Mouse (Mus musculus) gastrocnemius, adult 18-20 months (tissue): ENCODE data around the gene Ugt1a10. TPM values are rescaled to one million over a fixed set of nuclear protein-coding genes. Genes with fewer than 3 reads are reported as not detected.

Experiments
- DNase-seq: peaks from one replicate; pipeline ENCODE4 v3.0.0; 2021; ENCODE audit warnings: low spot score
- total RNA-seq, 2 experiments: library from RNA; stranded (reverse); gene quantifications; 2 replicates each; pipeline ENCODE4 v1.2.3; 2021

The Ugt1a10 gene
- total RNA-seq, 2 experiments from 2014 or later: not detected

DNA sequence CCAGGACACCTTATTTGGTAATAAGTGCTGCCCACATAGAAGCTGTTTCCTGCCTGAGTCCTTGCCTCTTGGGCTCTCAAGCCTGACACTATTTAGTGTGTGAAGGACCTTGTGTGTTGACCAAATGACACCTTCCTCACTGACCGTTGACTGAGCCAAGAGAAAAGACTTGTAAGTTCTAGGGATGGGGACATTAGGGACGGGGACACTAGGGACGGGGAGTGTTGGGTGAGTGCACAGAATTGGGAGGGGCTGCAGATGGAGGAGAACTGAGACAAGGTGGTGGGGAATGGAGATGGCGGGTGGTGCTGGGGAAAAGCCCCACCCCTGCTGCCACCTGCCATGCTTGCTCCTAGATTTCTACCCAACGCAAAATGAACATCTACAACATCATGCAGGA is 174.8 kb downstream of the Ugt1a10 start:
- DNase-seq: no peak

DNA sequence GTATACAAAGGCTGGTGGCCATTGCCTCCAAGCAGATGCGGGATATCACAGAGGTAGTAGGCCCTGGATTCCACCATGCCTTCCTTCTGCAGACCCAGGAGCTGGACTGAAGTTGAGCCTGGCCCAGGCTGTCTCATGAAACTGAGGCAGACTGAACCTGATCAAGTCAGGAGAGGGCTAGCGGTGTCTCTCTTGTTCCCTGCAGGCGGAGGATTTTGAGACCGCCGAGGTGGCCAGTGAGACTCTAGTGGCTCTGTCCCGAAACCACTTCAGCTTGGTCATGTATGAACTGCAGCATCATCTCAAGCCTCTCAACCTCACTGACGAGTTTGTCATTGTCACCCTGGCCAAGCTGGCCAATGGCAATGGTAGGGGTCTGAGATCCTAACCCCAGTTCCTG is 175.2 kb downstream of the Ugt1a10 start:
- DNase-seq: no peak

DNA sequence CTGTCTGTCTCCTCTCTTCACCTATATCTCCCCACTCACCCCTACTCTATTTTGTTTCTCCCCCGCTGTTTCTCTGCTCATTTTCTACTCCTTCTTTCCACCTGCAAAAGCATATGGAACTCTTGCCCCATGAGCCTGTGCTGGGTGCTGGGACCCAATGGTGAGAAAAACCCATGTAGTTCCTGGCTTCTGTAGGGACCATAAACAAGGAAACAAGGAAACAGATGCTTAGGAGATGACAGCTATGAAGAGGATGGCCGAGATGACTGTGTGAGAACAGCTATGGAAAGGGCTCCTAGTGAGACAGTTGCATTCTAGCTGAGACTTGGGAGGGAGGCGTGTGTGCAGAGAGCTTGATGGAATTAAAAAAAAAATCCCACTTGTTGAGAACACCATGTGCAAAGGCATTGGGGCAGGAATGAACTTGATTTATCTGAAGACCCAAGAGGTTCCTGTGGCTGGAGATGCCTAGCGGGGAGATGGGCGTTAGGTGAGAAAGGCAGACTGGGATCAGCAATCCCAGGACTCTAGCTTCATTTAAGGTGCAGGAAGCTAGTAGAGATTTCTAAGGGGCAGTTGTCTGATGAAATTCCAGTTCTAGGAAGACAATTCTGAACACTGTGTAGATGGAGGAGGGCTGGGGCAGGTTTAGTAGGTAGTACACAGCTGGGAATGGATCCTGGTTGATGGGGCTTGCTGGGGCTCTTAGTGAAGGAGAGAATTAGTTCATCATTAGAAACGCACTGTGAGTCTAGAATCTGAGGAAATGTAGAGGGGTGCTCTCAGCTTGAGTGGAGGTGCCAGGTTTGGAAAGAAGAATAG is 176.0 kb downstream of the Ugt1a10 start:
- DNase-seq: no peak

DNA sequence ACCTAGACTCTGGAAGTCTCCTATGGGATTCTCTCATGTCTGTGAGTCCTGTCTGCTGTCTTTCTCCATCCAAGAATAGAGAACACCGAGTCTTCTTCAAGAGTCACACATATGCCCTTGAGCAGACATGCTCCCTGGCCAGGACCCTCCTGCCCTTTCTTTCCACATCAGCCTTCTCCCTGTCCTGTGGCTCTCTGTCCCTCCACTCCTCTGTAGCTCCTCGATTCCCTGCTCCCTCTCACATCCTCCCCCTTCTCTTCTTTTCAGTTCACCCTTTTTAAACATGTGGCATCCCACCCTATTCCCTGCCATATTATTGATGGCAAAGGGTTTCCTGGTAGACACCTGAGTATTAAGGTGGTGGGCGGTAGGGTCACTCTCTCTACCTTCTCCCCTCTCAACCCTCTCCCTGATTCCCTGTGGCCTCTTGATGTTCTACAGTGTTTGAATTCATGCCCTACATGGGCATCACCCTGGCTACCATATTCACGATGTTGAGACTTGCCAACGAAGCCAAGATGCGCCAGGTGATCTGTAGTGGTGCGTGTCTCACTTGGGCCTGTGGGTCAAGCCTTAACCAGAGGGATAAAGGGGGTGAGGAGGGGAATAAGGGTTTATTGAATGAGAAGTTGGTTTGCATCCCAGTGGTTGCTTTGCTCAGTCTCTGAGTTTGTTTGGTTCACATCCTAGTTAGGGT is 176.8 kb downstream of the Ugt1a10 start:
- DNase-seq: no peak

DNA sequence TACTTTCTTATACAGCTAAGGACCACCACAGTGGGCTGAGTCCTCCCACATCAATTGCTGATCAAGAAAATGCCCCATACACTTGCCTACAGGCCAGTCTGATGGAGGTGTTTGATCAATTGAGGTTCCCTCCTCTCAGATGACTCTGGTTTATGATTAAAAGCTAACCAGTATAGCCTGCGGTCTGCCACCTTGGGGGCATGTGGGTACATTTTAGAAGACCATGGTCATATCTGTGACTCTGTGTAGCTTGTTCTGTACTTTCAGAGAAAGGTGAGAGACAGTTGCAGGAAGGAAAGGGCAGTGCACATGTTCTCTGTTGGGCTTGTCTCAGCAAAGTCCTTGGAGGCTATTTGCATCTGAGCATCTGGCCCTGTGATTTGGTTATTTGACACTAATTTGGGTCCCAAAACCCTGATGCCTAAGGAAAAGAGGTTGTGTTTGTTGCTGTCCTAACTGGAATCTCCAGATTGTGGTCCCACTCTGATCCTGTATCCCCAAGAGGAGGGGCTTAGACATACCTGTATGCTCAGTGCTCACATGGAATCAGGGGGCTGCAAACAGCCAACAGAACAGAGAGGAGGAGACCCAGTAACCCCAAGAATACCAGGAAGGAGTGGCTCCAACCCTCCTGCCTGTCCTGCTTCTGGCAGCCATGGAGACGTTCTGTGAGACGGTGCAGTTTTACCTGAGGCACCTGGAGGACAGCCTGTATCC is 177.6 kb downstream of the Ugt1a10 start:
- DNase-seq: no peak

DNA sequence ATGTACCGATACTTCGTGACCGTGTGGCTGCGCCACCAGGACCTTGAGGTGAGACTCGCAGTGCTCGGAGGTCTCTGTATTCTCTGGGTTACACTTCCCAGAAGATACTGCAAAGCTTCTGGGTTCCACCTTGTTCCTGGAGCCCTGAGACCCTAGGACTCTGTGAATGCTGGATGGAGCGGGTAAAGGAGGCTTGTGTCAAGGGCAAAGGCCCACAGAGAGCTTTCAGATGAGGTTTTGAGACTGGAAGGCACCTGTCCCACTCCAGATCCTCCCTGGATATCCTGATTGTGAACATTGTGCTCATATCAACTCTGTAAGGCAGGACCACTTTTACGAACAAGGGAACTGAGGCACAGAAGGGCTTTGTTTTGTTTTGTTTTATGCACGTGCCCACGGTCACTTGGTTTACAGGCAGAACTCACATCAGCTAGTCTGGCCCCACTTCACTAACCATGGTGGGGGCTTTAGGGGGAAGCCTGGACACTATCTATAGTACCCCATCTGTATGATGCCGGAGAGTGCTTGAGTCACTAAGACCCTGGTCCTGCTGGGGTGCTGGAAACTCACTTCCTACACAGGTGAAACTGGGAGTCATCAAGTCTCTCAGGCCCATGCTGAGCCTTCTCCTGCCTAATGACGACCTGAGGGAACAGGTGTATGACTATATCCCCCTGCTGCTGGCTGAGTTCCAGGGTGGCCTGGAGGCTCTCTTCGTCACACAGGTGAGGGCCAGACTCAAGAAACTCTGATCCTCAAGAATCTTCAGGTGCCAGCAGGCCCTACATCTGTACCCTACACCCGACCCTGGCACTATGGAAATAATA is 178.4 kb downstream of the Ugt1a10 start:
- DNase-seq: no peak

DNA sequence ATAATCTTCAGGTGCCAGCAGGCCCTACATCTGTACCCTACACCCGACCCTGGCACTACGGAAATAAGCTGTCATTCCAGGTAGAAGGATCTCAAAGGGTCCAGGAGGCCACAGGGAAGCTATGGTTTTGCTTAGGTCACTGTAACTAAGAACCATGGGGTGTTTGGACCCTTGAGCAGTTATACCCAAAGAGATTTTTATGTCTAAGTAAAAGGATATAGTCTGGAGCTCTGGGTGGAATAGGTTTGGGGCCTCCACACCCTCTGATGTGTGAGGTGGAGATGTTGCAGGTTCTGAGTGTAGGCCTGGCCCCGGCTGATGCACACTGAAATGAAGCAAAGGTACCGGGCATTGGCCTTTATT is 179.0 kb downstream of the Ugt1a10 start:
- no peak for DNase-seq

DNA sequence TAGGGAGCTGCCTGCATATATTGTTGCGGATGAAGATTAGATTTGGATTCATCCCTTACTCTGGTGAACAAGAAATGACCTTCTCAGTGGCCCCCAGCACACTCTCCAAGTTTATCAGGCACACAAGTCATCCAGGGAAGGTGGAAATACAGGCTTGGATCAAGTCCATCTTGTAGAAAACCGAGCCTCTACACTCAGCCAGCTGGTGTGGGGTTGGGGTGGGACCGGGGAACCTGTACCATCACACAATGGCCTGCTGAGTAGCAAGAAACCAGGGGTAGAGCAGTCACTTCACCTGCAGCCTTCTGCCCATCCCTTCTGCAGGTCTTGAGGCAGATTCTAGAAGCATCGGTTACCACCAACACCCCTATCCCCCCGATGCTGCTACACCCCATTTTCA is 179.5 kb downstream of the Ugt1a10 start:
- no peak for DNase-seq

DNA sequence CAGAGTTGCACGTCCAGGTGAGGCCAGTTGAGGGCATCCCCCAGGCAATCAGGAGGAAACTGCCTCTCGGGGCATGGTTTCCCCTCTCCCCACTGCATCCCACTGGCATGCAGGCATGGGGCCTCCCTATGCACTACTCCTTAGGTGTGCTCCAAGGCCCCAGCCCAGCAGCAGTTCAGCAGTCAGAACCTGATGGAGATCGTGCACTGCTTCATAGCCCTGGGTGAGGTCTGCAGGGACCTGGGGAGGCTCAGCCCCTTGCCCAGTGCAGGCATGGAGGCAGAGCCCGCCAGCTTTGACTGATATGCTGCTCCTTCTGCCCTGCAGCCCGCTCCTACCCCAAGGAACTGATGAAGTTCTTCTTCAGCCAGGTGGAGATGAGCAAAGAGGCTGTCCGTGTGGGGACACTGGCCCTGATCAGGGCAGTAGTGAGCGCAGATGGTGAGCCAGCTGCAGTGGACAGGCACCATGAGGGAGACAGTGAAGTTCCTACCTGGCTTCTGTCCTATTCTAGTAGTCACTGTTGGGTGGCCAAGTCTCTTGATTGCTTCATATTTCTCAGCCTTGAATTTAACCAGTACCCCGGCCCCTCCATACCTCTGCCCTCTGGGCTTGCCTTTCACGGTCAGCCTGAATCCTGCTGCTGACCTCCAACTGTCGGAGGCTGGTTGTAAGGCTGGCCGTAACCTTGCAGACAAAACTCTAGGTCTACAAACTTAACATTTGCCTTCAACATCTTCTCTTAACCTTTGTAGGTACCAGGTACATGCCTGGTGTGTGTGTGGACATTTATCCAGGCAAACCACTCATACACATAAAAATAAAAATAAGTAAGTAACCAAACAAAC is 180.1 kb downstream of the Ugt1a10 start:
- DNase-seq: no peak

DNA sequence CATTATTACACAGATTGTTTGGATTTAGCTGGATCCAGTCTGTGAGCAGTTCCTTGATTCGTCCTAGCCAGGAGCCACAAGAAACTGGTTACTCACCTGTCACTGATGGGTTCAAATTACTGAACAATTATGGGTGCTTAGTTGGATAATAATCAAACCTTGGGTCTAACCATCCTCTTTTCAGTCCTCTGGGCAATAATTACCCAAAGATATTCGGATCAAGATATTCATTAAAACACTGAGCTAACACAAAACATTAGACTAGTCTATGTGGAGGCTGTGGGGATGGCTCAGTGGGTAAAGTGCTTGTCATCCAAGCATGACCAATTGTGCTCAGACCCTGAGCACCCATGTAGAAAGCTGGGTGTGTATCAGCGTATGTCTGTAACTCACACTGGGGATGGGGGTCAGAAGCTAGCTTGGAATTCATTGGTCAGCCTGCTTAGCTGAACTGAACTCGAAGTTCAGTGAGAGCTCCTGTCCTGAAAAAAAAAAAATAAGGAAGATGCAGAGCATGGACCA is 180.8 kb downstream of the Ugt1a10 start:
- DNase-seq: no peak

DNA sequence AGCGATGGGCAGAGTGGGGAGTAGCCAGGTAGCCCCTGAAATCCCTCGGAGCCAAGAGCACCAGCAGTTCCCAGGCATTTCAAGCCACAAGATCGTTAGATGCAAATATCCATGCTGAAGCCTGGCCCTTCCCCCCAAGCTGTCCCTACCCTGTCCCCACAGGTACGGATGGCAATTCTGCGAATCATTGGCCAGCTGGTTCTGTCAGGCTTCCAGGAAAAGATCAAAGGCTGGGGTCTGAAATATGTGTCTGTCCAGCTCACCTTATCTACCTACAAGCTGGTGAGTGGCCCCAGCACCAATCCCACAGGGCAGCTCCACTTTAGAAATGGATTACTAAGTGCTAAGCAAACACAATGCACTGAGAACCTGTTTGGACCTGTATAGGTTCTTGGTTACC is 182.1 kb downstream of the Ugt1a10 start:
- DNase-seq: no peak

DNA sequence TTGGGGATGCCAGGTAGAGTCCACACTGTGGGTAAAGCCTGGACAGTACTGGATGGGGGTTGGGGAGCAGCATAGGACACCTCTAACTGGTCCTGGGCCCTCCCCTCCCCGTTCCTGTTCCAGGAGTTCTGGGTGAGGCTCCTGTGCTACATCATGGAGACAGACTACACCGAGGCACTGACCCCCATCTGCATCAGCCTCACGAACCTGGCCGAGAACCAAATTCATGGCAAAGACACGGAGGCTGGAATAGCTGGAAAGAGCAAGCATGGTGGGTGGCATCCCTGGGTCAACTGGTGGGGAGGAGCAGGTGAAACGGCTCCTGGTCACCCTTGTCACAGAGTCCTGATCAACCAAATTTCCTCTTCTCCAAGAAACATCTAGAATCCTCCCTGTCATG is 183.6 kb downstream of the Ugt1a10 start:
- DNase-seq: no peak

DNA sequence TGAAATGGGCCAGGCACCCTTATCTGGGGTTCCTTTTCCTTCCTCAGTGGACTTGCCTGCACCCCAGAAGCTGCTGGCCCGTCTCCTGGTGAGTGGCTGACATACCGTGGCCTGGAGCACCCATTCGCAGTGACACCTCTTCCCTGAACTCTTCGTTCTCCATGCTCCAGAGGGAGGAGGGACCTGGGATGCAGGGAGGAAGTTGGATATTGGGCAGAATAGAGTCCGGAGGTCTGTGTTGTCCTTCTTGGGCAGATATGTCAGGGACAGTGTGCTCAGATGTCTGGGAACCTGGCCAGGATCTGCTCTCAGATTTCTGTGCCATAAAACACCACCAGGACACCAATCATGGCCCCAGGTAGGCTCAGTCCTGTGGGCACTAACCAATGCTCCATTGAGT is 184.9 kb downstream of the Ugt1a10 start:
- DNase-seq: no peak

DNA sequence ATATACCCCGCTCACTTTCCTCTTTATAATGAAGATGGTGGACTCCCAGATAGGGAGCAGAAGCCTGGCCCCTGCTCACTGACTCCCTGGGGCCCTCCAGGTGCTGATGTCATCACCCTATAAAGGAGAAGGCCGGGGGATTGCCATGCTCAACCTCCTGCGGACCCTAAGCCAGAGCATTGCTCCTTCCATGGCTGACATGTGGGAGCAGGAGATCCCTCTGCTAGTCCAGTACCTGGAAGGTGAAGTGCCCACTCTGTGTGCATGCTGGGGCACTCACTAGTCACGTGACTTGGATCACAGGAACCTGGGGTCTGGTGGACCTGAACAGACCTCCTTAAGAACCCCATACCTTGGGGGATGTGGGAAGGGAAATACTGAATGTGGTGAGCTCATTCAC is 185.4 kb downstream of the Ugt1a10 start:
- DNase-seq: no peak

DNA sequence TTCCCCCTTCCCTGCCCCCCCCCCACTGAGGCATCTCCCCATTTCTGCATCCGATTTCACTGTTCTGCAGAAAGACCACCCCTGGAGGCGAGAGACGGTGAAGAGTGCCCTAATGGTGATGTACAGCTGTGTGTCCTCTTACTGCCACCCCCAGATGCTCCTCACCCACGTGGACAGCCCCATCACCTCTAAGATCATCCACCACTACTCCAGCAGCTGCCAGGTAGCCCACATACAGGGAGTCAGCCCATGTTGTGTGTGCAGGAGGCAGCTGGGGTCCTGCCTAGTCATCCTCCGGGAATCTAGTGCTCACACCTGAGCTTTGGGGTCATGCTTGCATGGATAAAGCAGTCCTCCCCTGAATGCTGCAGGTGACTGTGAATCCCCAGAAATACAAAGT is 188.7 kb downstream of the Ugt1a10 start:
- no peak for DNase-seq

DNA sequence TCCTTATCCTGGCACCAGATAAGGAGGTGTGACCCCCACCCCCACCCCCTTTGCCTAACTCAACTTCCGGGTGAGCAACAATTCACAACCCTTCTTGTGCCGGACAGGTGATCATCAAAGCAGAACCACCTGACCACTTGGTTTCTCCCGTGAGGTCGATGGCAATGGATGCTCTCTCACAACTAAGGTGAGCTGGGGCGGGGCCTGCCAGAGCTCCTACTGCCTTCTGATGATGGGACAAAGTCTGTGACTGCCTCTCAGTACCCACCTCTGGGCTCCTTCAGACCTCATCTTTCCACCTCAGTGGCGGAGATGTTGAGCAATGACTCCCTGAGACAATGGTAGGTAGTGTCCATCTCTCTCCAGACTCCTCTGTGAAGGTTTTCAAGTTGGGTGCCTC is 190.7 kb downstream of the Ugt1a10 start:
- DNase-seq: no peak

DNA sequence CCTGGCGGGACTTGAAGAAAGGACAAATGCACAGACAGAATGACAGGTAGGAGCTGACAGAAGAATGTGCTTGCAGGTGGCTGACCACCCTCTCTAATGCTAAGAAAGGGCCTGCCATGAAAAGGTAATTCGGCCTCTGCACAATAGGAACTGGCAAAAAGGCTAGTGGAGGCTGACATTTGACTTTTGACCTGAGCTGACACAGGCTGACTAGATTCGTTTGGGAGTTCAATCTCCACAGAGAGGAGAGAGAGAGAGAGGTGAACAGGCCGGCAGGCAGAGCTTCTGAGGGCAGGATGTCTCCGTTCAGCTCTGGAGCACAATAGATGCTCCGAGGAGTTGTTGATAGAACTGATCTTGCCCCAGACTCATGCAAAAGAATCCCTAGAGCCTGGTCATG is 191.2 kb downstream of the Ugt1a10 start:
- DNase-seq: no peak

DNA sequence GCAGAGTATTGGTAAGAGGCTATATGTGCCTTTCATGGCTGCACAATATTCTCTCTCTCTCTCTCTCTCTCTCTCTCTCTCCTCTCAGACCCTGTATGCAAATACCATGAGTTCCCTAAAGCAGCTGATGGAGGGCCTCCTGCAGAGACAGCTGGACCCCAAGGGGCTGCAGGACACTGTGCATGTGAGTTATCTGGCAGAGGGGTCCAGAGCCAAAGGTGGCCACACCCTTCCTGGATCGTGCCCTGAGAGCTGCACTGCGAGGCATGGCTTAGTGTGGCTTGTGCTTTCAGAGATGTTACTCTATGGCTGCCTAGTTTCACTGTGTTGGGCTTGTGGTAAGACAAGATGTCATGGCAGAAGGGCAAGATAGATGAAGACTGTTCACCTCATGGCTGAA is 192.5 kb downstream of the Ugt1a10 start:
- no peak for DNase-seq

DNA sequence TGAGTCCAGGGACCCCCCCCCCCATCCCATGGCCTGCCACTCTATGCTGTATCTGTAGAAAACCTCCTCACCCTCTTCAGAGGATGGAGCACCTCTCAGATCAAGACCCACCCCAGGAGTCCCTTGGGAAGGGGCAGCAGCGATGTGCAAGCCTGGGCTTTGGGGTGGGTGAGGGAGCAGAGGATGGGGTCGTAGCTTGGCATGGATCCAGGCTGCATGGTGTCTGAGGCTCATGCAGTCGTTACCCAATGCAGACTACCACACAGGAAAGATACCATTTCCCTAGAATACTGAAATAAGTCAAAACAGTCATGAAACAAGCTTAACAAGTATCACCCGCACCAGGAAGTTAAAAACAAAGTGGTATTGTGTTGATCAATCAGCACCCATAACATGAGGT is 193.5 kb downstream of the Ugt1a10 start:
- no peak for DNase-seq

DNA sequence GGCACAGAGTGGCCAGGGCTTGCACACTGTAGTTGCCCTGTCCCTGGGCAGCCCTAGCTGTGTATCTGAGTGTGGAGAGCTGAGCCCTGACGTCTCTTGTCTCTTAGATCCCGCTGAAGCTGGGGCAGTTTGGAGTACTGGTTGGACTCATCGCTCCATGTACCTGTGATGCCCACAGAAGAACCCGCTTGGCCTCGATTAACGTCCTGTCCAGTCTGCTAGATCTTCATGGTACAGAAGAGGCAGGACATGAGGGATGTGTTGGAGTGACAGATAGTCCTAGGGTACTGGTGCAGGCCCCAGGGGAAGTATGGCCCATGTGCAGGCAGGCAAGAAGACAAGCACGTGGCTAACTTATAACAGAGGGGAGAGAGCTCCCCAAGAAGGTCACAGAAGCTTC is 194.4 kb downstream of the Ugt1a10 start:
- DNase-seq: no peak

DNA sequence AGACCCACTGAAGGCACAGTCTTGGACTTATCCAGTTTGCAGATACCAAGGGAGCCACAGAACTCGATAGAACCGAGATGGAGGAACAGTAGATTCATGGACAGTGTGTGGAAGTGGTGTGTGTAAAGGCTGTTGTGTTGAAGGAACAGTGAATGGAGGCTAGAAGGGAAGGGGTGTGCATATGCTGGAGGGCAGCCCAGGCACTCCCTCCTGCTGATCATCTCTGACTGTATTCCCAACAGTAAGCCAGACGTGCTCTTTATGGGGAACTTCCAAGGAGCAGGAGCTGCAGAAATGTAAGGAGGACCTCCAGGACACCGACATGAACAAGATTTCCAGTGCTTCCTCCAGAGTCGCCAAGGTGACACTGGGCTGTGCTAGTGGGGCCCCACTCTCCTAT is 194.8 kb downstream of the Ugt1a10 start:
- DNase-seq: no peak
